Mouse (Mus musculus) heart, embryonic 12.5 days (tissue): Measurements from ENCODE around the gene Gm26620. TPM values are rescaled to one million over a fixed set of nuclear protein-coding genes. Genes with fewer than 3 reads are reported as not detected.

Experiments
- ATAC-seq: fragments of 200-750 bp; cut with Nextera tagmentation; 2 replicates; pipeline ENCODE4 v1.8.0; 2017; ENCODE audit warnings: moderate TSS enrichment, moderate library complexity; ENCODE audit not compliant: insufficient number of reproducible peaks, low FRiP score
- H3K27ac ChIP-seq: fragments of 300-500 bp; sonication (generic); 2 replicates; pipeline ENCODE4 v1.5.1; 2016; ENCODE audit warnings: mild to moderate bottlenecking, moderate library complexity; ENCODE audit not compliant: poor library complexity, severe bottlenecking
- H3K27me3 ChIP-seq: fragments of 300-500 bp; sonication (generic); replicated peaks from 2 replicates; pipeline ENCODE4 v1.6.1; 2016; ENCODE audit warnings: mild to moderate bottlenecking, moderate library complexity
- H3K36me3 ChIP-seq: fragments of 300-500 bp; sonication (generic); 2 replicates; pipeline ENCODE4 v1.6.1; 2016; ENCODE audit warnings: mild to moderate bottlenecking, moderate library complexity
- H3K4me1 ChIP-seq: fragments of 300-500 bp; sonication (generic); replicated peaks from 2 replicates; pipeline ENCODE4 v1.6.1; 2016; ENCODE audit warnings: mild to moderate bottlenecking
- H3K4me2 ChIP-seq: fragments of 300-500 bp; sonication (generic); 2 replicates; pipeline ENCODE4 v1.6.1; 2016; ENCODE audit warnings: mild to moderate bottlenecking, moderate library complexity
- H3K4me3 ChIP-seq: fragments of 300-500 bp; sonication (generic); 2 replicates; pipeline ENCODE4 v1.5.1; 2016; ENCODE audit warnings: mild to moderate bottlenecking
- H3K9ac ChIP-seq: fragments of 300-500 bp; sonication (generic); 2 replicates; pipeline ENCODE4 v1.6.1; 2016; ENCODE audit warnings: mild to moderate bottlenecking, moderate library complexity
- H3K9me3 ChIP-seq: fragments of 300-500 bp; sonication (generic); replicated peaks from 2 replicates; pipeline ENCODE4 v1.6.1; 2016; ENCODE audit warnings: mild to moderate bottlenecking, moderate library complexity
- WGBS: fragments of 180-500 bp; shearing (Covaris S2); methylation state at CpG from one replicate; pipeline ENCODE4 v1.1.7; 2016; 5-methylcytosine and 5-hydroxymethylcytosine counted together
- polyA plus RNA-seq: library from polyadenylated mRNA; unstranded; fragments of >200 nt; fragmentation: Nextera tagmentation; extraction: Ambion mirVana; gene quantifications from 2 replicates; pipeline ENCODE4 v1.2.1, GENCODE M21; 2016

Gene Gm26620
- polyA plus RNA-seq, 1 experiment from 2014 or later, result 0.43 TPM

DNA sequence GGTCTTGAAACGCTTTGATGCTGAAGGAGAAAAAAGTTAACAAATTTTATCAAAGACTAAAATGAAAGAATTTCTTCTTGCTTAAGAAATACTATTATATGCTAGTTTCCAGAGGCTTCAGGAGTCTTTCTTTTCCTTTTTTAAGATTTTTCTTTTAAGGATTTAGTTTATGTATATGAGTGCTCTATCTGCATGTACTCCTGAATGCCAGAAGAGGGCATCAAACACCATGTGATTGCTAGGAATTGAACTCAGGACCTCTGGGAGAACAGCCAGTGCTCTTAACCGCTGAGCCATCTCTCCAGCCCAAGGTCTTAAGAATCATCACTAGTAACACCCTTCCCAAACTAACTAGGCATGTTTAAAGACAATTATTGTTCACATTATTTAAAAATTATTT lies 12.9 kb upstream of the Gm26620 start:
- Histone ChIP-seq H3K27me3 (no peaks in the 10 kb centered on the region), H3K4me2 (no peak overlapping the region), H3K4me3 (no peak overlapping the region), H3K9me3 (no peaks in the 10 kb centered on the region), H3K9ac (no peak overlapping the region), H3K27ac (no peak overlapping the region), H3K36me3 (peaks cover 24% of the 10 kb centered on the region), H3K4me1 (peaks cover 1% of the 10 kb centered on the region; the same call in 1 of the 2 replicates)
- no peak for ATAC-seq
- 90% methylated on average over 2 of the region's 2 CpGs for WGBS

DNA sequence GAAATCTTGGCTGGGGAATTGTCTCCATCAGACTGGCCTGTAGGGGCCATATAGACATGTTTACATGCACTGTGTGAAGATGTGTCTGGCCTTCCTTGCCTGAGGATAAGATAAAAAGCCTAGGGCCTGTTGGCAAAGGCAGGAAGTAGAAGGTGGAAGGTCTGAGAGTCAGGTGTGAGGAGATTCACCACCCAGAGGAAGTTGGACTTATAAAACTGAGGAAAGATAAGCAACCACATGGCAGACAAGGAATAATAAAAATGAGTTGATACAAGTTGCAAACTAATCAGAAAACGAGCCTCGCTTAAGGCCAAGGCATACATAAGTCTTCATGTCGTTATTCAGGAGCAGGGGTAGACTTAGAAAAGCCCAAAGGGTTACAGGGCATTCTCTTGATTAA lies 9.2 kb upstream of the Gm26620 start:
- Histone ChIP-seq H3K36me3 (peaks cover 39% of the 10 kb centered on the region), H3K9me3 (no peaks in the 10 kb centered on the region), H3K27ac (no peak overlapping the region), H3K9ac (no peak overlapping the region), H3K4me3 (no peak overlapping the region), H3K27me3 (no peaks in the 10 kb centered on the region), H3K4me1 (no peaks in the 10 kb centered on the region), H3K4me2 (no peak overlapping the region)
- no peak for ATAC-seq
- 87% methylated on average over 3 of the region's 3 CpGs for WGBS

DNA sequence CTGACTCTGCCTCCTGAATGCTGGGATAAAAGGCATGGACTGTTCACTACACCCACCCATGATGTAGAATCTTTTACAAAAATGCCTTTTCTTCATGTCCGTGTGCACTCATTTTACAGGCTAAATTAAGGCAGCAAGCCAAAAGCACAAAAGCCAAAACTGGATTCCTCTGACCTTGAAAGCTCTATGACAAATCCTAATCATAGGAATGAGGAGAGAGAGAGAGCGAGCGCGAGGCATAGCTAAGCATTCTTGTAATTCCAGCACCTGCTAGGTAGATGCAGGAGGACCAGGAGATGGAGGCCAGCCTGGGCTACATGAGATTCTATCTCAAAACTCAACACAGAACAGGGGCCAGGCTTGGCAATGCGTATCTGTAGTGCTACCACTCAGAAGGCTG lies 8.0 kb upstream of the Gm26620 start:
- no peaks in the 10 kb centered on the region for H3K27me3 ChIP-seq
- no peaks in the 10 kb centered on the region for H3K4me1 ChIP-seq
- WGBS, result 69% methylated on average over 5 of the region's 5 CpGs
- H3K36me3 ChIP-seq, result peaks cover 51% of the 10 kb centered on the region
- no peak overlapping the region for H3K27ac ChIP-seq
- no peak overlapping the region for H3K9ac ChIP-seq
- H3K9me3 ChIP-seq, result no peaks in the 10 kb centered on the region
- no peak overlapping the region for H3K4me2 ChIP-seq
- no peak for ATAC-seq
- H3K4me3 ChIP-seq, result no peak overlapping the region

DNA sequence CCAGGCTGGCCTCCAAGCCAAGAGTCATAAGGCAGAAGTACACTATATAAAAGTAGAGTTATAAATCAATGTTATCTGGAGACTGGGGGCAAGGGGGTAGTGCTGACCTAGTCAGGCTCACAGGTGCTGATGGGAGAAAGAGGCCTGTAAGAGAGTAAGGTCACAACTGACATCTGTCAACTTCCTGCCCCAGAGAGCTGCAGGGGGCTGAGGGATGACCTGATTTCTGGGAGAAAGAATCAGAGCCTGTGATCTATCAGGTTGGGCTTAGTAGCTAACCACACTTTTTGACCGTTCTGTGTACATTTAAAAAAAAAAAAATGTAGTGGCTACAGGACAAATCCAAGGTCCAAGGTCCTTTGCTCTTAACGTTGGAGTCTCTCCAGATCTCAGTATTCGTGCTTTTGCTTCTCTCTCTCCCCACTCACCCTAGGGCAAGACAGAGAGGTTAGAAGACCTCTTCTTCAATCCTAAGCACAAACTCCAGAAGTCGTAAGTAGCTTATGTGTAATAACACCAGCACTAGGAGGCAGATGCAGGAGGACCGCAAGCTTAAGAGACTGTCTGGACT lies 1.9 kb upstream of the Gm26620 start:
- Histone ChIP-seq H3K9ac (no peak overlapping the region), H3K27me3 (no peaks in the 10 kb centered on the region), H3K36me3 (peaks cover 28% of the 10 kb centered on the region), H3K27ac (no peak overlapping the region), H3K4me3 (no peak overlapping the region), H3K9me3 (no peaks in the 10 kb centered on the region), H3K4me2 (no peak overlapping the region), H3K4me1 (peaks cover 14% of the 10 kb centered on the region)
- no peak for ATAC-seq
- WGBS, result 83% methylated on average over 5 of the region's 5 CpGs

DNA sequence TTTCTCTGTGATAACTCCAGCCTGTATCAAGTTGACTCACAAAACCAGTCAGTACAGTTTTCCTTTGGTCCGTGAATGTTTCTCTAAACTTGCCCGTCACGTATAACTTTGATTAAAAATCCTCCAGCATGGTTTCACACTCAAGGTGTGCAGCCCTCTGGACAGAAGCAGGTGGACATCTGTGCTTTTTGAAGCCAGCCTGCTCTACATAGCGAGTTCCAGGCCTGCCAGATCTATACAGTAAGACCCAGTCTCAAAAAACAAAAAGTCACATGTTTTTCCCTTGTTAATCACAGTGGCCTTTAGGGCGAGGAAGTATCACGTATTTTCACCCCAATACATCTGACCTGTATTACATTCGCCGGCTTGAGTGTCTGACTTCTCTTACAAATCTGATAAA lies 475 bp upstream of the Gm26620 start:
- Histone ChIP-seq H3K4me2 (peak overlapping the region; percentile 87), H3K36me3 (peaks cover 22% of the 10 kb centered on the region), H3K4me1 (peaks cover 14% of the 10 kb centered on the region), H3K9ac (peak overlapping the region; percentile 93), H3K9me3 (0 out of 2 replicates have a peak, but pooled peaks cover 3% of the 10 kb centered on the region), H3K27ac (no peak overlapping the region), H3K27me3 (no peaks in the 10 kb centered on the region), H3K4me3 (peak overlapping the region; percentile 96)
- no peak for ATAC-seq
- 23% methylated on average over 8 of the region's 8 CpGs for WGBS

DNA sequence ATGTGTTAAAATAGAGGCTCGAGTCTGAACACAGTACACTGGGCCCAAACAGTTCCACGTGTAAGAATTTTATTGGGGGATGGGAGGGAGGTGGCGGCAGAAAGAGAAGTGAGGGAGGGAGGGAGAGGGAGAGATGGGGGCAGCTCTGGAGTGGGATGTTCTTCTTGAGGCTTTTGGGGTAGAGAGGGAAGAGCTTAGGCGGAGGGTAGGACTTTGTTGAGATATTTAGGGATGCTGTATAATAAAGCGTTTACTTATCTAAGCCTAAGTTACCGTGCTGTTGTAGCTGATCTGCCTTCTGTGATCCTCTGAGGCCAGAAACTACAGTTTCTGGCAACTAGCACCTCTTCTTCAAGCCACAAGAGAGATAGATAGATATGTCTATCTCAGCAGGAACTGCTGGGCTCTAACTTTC lies 1.2 kb downstream of the Gm26620 start:
- no peak for ATAC-seq
- Histone ChIP-seq H3K4me3 (no peak overlapping the region), H3K4me2 (no peak overlapping the region), H3K4me1 (peaks cover 14% of the 10 kb centered on the region), H3K27me3 (no peaks in the 10 kb centered on the region), H3K27ac (no peak overlapping the region), H3K9ac (no peak overlapping the region), H3K36me3 (peaks cover 11% of the 10 kb centered on the region), H3K9me3 (0 out of 2 replicates have a peak, but pooled peaks cover 3% of the 10 kb centered on the region)
- WGBS, result 50% methylated on average over 6 of the region's 6 CpGs

DNA sequence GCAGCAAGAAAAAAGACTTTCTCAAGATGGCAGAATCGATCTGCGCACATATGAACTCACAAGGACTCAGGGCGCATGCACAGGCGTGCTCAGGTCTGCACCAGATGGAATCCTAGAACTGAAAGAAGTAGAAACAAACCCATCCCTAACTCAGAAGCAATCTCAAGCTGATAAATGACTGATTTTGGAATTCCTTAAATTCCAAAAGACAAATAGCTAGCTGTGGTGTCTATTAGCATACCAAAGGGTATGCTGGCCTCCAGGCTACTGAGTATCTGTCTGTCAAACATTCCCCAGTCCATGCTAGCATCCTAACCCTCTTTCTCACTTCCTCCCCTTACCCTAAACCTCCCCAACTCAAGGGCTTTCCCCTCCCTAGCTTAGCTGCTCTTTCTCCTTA lies 4.4 kb downstream of the Gm26620 start:
- ATAC-seq, result no peak
- Histone ChIP-seq H3K9me3 (0 out of 2 replicates have a peak, but pooled peaks cover 3% of the 10 kb centered on the region), H3K9ac (no peak overlapping the region), H3K27me3 (no peaks in the 10 kb centered on the region), H3K4me3 (no peak overlapping the region), H3K36me3 (no peaks in the 10 kb centered on the region), H3K4me1 (peaks cover 3% of the 10 kb centered on the region), H3K4me2 (no peak overlapping the region), H3K27ac (no peak overlapping the region)
- 69% methylated on average over 4 of the region's 4 CpGs for WGBS

DNA sequence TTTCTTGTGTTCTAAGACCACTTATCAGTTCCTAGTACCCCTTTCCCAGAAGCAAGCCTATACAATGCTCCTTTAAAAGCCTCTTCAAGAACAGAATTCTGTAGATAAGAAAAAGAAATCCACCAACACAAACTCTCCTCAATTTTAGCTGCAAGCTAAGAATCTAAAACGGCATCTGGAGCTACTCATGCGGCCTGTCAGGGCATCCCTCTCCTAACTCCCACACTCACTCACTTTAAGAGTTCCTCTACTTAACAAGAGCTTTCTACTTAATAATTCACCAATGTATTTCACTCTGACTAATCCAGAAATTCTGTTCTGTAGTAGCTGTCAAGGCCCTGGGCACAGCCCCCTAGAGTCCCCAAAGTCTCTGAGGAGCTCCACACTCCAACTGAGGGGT lies 6.8 kb downstream of the Gm26620 start:
- ATAC-seq, result no peak
- Histone ChIP-seq H3K9ac (no peak overlapping the region), H3K9me3 (0 out of 2 replicates have a peak, but pooled peaks cover 3% of the 10 kb centered on the region), H3K4me2 (no peak overlapping the region), H3K4me3 (no peak overlapping the region), H3K27ac (no peak overlapping the region), H3K27me3 (no peaks in the 10 kb centered on the region), H3K36me3 (no peaks in the 10 kb centered on the region), H3K4me1 (no peaks in the 10 kb centered on the region)
- 42% methylated on average over 2 of the region's 2 CpGs for WGBS

DNA sequence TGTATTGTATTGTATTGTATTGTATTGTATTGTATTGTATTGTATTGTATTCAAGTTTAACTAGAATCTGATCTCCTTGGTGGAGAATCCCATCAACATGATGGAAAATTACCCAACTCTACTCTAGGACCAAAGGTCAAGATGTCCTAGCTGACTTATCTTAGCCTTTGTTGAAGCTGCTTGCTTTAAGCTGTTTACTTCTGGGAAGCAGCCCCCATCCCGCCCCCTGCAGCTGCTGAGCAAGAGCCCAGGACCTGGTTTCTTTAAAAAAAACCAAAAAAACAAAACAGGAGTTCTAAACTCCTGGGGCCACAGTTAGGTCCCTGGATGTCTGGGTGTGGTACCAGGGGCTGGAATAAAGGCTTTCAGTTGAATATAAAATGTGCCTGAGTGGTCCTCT lies 7.4 kb downstream of the Gm26620 start:
- no peak overlapping the region for H3K4me3 ChIP-seq
- H3K36me3 ChIP-seq, result no peaks in the 10 kb centered on the region
- no peaks in the 10 kb centered on the region for H3K27me3 ChIP-seq
- no peak overlapping the region for H3K27ac ChIP-seq
- no peak for ATAC-seq
- H3K9ac ChIP-seq, result no peak overlapping the region
- no peak overlapping the region for H3K4me2 ChIP-seq
- 71% methylated on average over 1 of the region's 1 CpGs for WGBS
- H3K4me1 ChIP-seq, result no peaks in the 10 kb centered on the region
- H3K9me3 ChIP-seq, result 0 out of 2 replicates have a peak, but pooled peaks cover 3% of the 10 kb centered on the region

DNA sequence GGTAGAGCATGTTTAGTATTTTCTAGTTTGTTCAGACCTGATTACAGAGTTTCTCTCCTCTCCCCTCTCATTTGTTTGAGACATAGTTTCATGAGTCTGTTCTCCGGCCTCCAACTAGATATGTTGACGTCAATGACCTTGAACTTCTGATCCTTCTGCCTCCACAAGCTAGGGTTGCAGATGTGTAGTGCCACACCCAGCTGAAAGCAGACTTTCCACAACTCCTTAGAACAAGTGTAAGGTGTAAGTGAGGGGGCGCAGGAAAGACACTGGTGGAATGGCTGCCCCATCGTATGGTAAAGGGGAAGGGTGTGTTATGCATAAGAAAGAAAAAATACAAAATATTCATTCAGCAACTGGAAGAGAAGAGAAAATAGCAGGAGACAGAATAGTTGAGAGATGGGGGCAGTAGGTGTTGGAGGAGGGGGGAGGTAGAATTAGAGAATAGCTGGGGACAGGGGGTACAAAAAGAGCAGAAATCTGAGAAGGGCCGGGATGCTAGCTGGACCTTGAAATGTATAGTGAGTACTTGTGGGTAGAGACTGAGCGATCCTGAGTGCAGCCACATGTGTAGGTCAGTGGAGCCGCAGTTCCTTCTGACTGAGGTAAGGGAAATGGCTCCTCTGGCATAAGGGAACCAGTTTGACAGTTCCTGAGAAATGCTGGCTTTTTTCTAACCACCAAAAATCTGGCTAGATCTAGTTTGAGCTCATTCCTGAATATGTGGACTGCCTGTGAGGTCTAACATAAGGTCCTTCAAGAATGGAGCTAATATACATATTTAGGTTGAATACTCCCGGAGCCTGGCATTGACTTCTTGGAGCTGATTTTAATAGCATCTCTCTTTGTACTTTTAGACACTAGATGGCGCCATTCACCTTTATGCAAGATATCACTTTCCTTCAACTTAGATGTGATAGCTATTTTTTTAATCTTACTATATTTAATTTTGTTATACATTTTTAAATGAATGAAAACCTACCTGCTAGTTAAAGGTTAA lies 10.0 kb downstream of the Gm26620 start:
- Histone ChIP-seq H3K4me1 (no peaks in the 10 kb centered on the region), H3K4me3 (no peak overlapping the region), H3K9ac (no peak overlapping the region), H3K4me2 (no peak overlapping the region), H3K36me3 (no peaks in the 10 kb centered on the region), H3K9me3 (no peaks in the 10 kb centered on the region), H3K27ac (no peak overlapping the region), H3K27me3 (peaks cover 16% of the 10 kb centered on the region)
- 61% methylated on average over 9 of the region's 9 CpGs for WGBS
- ATAC-seq, result no peak

DNA sequence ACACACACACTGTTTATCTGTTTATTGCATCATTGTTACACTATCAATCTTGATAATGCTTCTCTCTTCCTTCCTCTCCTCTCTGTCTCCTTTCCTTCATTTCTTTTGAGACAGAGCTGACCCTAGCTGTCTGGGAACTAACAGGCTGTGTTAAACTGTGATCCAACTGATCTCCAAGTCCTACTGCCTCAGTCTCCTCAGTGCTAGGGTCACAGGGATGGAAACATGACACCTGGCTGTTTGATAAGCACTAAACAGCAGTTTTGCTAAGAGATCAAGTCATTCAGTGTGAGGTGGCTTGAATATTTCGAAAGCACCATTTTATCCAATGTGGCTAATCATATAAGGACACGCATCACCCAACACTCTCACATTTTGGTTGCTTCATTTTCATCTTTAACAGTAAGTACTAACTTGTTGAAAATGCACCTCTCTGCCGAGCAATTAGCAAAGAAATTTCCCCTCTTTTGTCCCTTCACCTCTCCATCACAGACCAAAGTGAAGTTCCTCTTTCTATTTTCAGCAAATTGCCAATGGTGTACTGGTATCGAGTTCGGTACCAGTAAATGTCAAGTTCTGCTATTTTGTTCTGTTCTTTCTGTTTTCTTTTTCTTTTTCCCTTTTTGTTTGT lies 11.9 kb downstream of the Gm26620 start:
- 77% methylated on average over 5 of the region's 5 CpGs for WGBS

More for the DNA sequence above, 11.9 kb downstream of the Gm26620 start:
- Histone ChIP-seq H3K27ac (no peak overlapping the region), H3K9me3 (no peaks in the 10 kb centered on the region), H3K4me3 (no peak overlapping the region), H3K4me2 (no peak overlapping the region), H3K27me3 (peaks cover 16% of the 10 kb centered on the region), H3K36me3 (no peaks in the 10 kb centered on the region), H3K4me1 (no peaks in the 10 kb centered on the region), H3K9ac (no peak overlapping the region)
- ATAC-seq, result no peak
